Mouse (Mus musculus): ENCODE measurements around the gene Gm11569. TPM values are rescaled to one million over a fixed set of nuclear protein-coding genes. Genes with fewer than 3 reads are reported as not detected.

Gm11569 gene
- total RNA-seq (2023) = not detected

GRCm38 (mm10) chr11:99798832-99799231 lies at the start of gene Gm11569:
Gm11569 (minus strand) TSS chr11:99798932.

GRCm38 (mm10) chr11:99837966-99838365 lies 39.2 kb upstream of the Gm11569 start, which contains the start of gene 2300003K06Rik:
2300003K06Rik (minus strand) TSS chr11:99838066.

GRCm38 (mm10) chr11:99815566-99815965 lies 16.8 kb upstream of the Gm11569 start, which contains the start of gene Gm11564:
Gm11564 (minus strand) TSS chr11:99815666.

GRCm38 (mm10) chr11:99809792-99810191 lies 11.1 kb upstream of the Gm11569 start, which contains the start of gene Krtap4-13:
Krtap4-13 (minus strand) TSS chr11:99809892.

GRCm38 (mm10) chr11:99804346-99804745 lies 5.6 kb upstream of the Gm11569 start, which contains the start of gene Gm11554:
Gm11554 (minus strand) TSS chr11:99804446.

GRCm38 (mm10) chr11:99793367-99793766 lies 5.4 kb downstream of the Gm11569 start, which contains the start of gene Gm11596:
Gm11596 (minus strand) TSS chr11:99793467.

GRCm38 (mm10) chr11:99784900-99785299 lies 13.8 kb downstream of the Gm11569 start, which contains the start of gene Krtap4-9:
Krtap4-9 (plus strand) TSS chr11:99785200.

GRCm38 (mm10) chr11:99780604-99781003 lies 18.1 kb downstream of the Gm11569 start, which contains the start of gene Krtap4-8:
Krtap4-8 (minus strand) TSS chr11:99780704.

GRCm38 (mm10) chr11:99772813-99773212 lies 25.9 kb downstream of the Gm11569 start, which contains the start of gene Gm11595:
Gm11595 (minus strand) TSS chr11:99772913.

Other genes starting within 250 kb of the Gm11569 start
- not detected for gene Krtap3-3, start 248.1 kb downstream of the Gm11569 start, total RNA-seq (2023)
- gene Krtap3-2, start 242.1 kb downstream of the Gm11569 start, total RNA-seq (2023) = not detected
- gene Gm11939, start 239.5 kb downstream of the Gm11569 start, total RNA-seq (2023) = not detected
- not detected for gene Krtap3-1, start 232.3 kb downstream of the Gm11569 start, total RNA-seq (2023)
- gene Krtap1-5, start 217.9 kb downstream of the Gm11569 start, total RNA-seq (2023) = not detected
- gene Krtap1-4, start 215.3 kb downstream of the Gm11569 start, total RNA-seq (2023) = not detected
- gene Krtap1-3, start 207.6 kb downstream of the Gm11569 start, total RNA-seq (2023) = not detected
- gene Krtap9-3, start 200.8 kb downstream of the Gm11569 start, total RNA-seq (2023) = not detected
- not detected for gene Gm11938, start 195.6 kb downstream of the Gm11569 start, total RNA-seq (2023)
- not detected for gene Gm11937, start 188.7 kb downstream of the Gm11569 start, total RNA-seq (2023)
- not detected for gene Krtap2-4, start 184.1 kb downstream of the Gm11569 start, total RNA-seq (2023)
- gene Gm11562, start 178.5 kb downstream of the Gm11569 start, total RNA-seq (2023) = not detected
- gene Krtap4-1, start 170.7 kb downstream of the Gm11569 start, total RNA-seq (2023) = not detected
- gene Krtap4-2, start 163.8 kb downstream of the Gm11569 start, total RNA-seq (2023) = not detected
- gene Krtap4-7, start 154.8 kb downstream of the Gm11569 start, total RNA-seq (2023) = not detected
- gene Gm11555, start 148.7 kb downstream of the Gm11569 start, total RNA-seq (2023) = not detected
- gene Gm11563, start 140.0 kb downstream of the Gm11569 start, total RNA-seq (2023) = not detected
- gene Krtap4-6, start 133.0 kb downstream of the Gm11569 start, total RNA-seq (2023) = not detected
- gene Gm14190, start 108.2 kb downstream of the Gm11569 start, total RNA-seq (2023) = not detected
- gene Gm14180, start 64.6 kb downstream of the Gm11569 start, total RNA-seq (2023) = not detected
- not detected for gene Gm11595, start 26.0 kb downstream of the Gm11569 start, total RNA-seq (2023)
- gene Krtap4-8, start 18.2 kb downstream of the Gm11569 start, total RNA-seq (2023) = not detected
- not detected for gene Krtap4-9, start 13.7 kb downstream of the Gm11569 start, total RNA-seq (2023)
- gene Gm11596, start 5.5 kb downstream of the Gm11569 start, total RNA-seq (2023) = not detected
- gene Gm11554, start 5.5 kb upstream of the Gm11569 start, total RNA-seq (2023) = not detected
- not detected for gene Krtap4-13, start 11.0 kb upstream of the Gm11569 start, total RNA-seq (2023)
- not detected for gene Gm11564, start 16.7 kb upstream of the Gm11569 start, total RNA-seq (2023)
- gene 2300003K06Rik, start 39.1 kb upstream of the Gm11569 start, total RNA-seq (2023) = not detected
- gene Krtap4-16, start 52.7 kb upstream of the Gm11569 start, total RNA-seq (2023) = not detected
- not detected for gene Gm11568, start 59.0 kb upstream of the Gm11569 start, total RNA-seq (2023)
- gene Gm11559, start 65.5 kb upstream of the Gm11569 start, total RNA-seq (2023) = not detected
- not detected for gene Krtap9-1, start 74.5 kb upstream of the Gm11569 start, total RNA-seq (2023)
- not detected for gene Gm11567, start 80.3 kb upstream of the Gm11569 start, total RNA-seq (2023)
- gene Krtap31-1, start 109.0 kb upstream of the Gm11569 start, total RNA-seq (2023) = not detected
- gene Gm11565, start 115.8 kb upstream of the Gm11569 start, total RNA-seq (2023) = not detected
- gene Krtap31-2, start 137.4 kb upstream of the Gm11569 start, total RNA-seq (2023) = not detected
- not detected for gene Krtap9-5, start 149.5 kb upstream of the Gm11569 start, total RNA-seq (2023)
- gene Krtap29-1, start 180.1 kb upstream of the Gm11569 start, total RNA-seq (2023) = not detected
- not detected for gene Krtap16-1, start 187.7 kb upstream of the Gm11569 start, total RNA-seq (2023)
- gene Krtap17-1, start 195.1 kb upstream of the Gm11569 start, total RNA-seq (2023) = not detected
- gene Krt33a, start 217.3 kb upstream of the Gm11569 start, total RNA-seq (2023) = not detected
- not detected for gene Krt33b, start 230.9 kb upstream of the Gm11569 start, total RNA-seq (2023)
- not detected for gene Krt34, start 242.6 kb upstream of the Gm11569 start, total RNA-seq (2023)